In the genomic region with DNA sequence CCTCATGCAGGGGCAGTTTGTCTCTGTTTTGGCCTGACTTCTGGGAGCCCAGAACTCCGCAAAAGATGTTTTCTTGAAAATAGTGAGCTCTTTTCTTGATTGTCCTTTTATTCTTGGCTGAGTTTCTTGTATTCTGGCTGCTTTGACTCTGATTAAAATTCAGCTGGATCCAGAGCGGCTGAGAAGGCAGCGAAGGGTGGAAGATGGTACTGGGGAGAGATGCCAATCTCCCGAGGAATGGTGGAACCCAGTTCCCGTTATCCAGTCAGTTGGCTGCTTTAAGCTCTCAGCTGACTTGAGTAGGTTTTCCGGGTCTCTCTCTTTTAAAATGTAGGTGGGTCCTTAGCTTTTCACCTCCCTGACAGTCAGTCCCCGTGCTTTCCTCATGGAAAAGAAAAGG, we compare ENCODE assay signal across 21 mouse cellular contexts. TPM values are rescaled to one million over a fixed set of nuclear protein-coding genes. Genes with fewer than 3 reads are reported as not detected.
DNase-seq lines count a peak whose midpoint lies in the region; ATAC-seq lines count a peak whose summit lies in the region.
"Had no signal": no experiment of that assay in that cellular context is flagged by ENCODE, and none has a peak within 500 bp of the region (broad histone marks: within the 10 kb centered on the region; RNA-seq: fewer than 3 reads in every experiment).

No protein-coding gene starts in this region.

- H3K27me3 ChIP-seq in forebrain, embryonic 16.5 days (replicated peaks; ENCODE audit: control insufficient read depth, insufficient read depth, low read length): 0 out of 2 replicates have a peak, but pooled peaks cover 2% of the 10 kb centered on the region
- peaks cover 18% of the 10 kb centered on the region; the same call in 1 of the 2 replicates for H3K27me3 ChIP-seq in forebrain, embryonic 13.5 days
- no peaks in the 10 kb centered on the region for H3K27me3 ChIP-seq in kidney, embryonic 15.5 days
- H3K27me3 ChIP-seq in neural tube, embryonic 15.5 days (replicated peaks): no peaks in the 10 kb centered on the region
- H3K27me3 ChIP-seq: heart, embryonic 12.5 days; limb, embryonic 15.5 days had no signal

- DNase-seq in cerebellum, adult 11-12 months: peak; percentile 16
- DNase-seq in kidney, adult 9 months: peak; percentile 31
- no peak for DNase-seq in neural tube, embryonic 10.5 days (ENCODE audit: extremely low spot score, low spot score)
- DNase-seq: adrenal gland, adult 2 months; gastrocnemius, postnatal 10 days; heart, adult 11 months; heart, postnatal 14 days; kidney, adult 11 months; kidney, postnatal 25 days; liver, postnatal 0 days; lung, postnatal 10 days; right cerebral cortex, postnatal 4 days had no signal

- no peak overlapping the region for H3K4me2 ChIP-seq in forebrain, embryonic 16.5 days (ENCODE audit: low read length)
- H3K4me2 ChIP-seq in forebrain, embryonic 13.5 days: no peak overlapping the region
- no peak overlapping the region for H3K4me2 ChIP-seq in kidney, embryonic 15.5 days
- H3K4me2 ChIP-seq in neural tube, embryonic 15.5 days: no peak overlapping the region
- H3K4me2 ChIP-seq: heart, embryonic 12.5 days; limb, embryonic 15.5 days; midbrain, embryonic 12.5 days had no signal

- ATAC-seq in cerebellum, adult (ENCODE audit: insufficient number of reproducible peaks, low FRiP score, low TSS enrichment): no peak
- ATAC-seq in forebrain, embryonic 16.5 days: peak; percentile 53; the same call in 1 of the 2 replicates
- no peak for ATAC-seq in forebrain, embryonic 13.5 days
- no peak for ATAC-seq in kidney, embryonic 15.5 days (replicated peaks; ENCODE audit: low FRiP score)
- no peak for ATAC-seq in neural tube, embryonic 15.5 days (ENCODE audit: low FRiP score)
- ATAC-seq: liver, postnatal 0 days had no signal

- no peaks in the 10 kb centered on the region for H3K36me3 ChIP-seq in forebrain, embryonic 16.5 days (ENCODE audit: control insufficient read depth, insufficient read depth)
- H3K36me3 ChIP-seq in forebrain, embryonic 13.5 days (ENCODE audit: poor library complexity, severe bottlenecking): no peaks in the 10 kb centered on the region
- H3K36me3 ChIP-seq in kidney, embryonic 15.5 days: no peaks in the 10 kb centered on the region
- no peaks in the 10 kb centered on the region for H3K36me3 ChIP-seq in neural tube, embryonic 15.5 days
- H3K36me3 ChIP-seq: heart, embryonic 12.5 days; limb, embryonic 15.5 days; midbrain, embryonic 12.5 days had no signal

- 56% methylated on average over 7 of the region's 7 CpGs for WGBS in forebrain, embryonic 16.5 days
- 80% methylated on average over 7 of the region's 7 CpGs for WGBS in forebrain, embryonic 13.5 days
- WGBS in kidney, embryonic 15.5 days: 73% methylated on average over 7 of the region's 7 CpGs
- 69% methylated on average over 7 of the region's 7 CpGs for WGBS in neural tube, embryonic 15.5 days

- no peak overlapping the region for H3K27ac ChIP-seq in forebrain, embryonic 16.5 days (ENCODE audit: low read length)
- H3K27ac ChIP-seq in forebrain, embryonic 13.5 days: no peak overlapping the region
- H3K27ac ChIP-seq in kidney, embryonic 15.5 days: no peak overlapping the region
- peak overlapping the region; percentile 28; the same call in 1 of the 2 replicates for H3K27ac ChIP-seq in neural tube, embryonic 15.5 days (replicated peaks)
- H3K27ac ChIP-seq: limb, embryonic 15.5 days; midbrain, embryonic 12.5 days had no signal

- no peak overlapping the region for H3K4me3 ChIP-seq in forebrain, embryonic 16.5 days (replicated peaks; ENCODE audit: low read length)
- no peak overlapping the region for H3K4me3 ChIP-seq in forebrain, embryonic 13.5 days
- no peak overlapping the region for H3K4me3 ChIP-seq in kidney, embryonic 15.5 days (replicated peaks)
- H3K4me3 ChIP-seq in neural tube, embryonic 15.5 days (replicated peaks): no peak overlapping the region
- H3K4me3 ChIP-seq: erythroblast, embryonic 14.5 days; heart, embryonic 12.5 days; limb, embryonic 15.5 days; midbrain, embryonic 12.5 days had no signal

- H3K9ac ChIP-seq in forebrain, embryonic 16.5 days (replicated peaks; ENCODE audit: low read depth, low read length): no peak overlapping the region
- no peak overlapping the region for H3K9ac ChIP-seq in forebrain, embryonic 13.5 days
- H3K9ac ChIP-seq in kidney, embryonic 15.5 days: no peak overlapping the region
- no peak overlapping the region for H3K9ac ChIP-seq in neural tube, embryonic 15.5 days (replicated peaks)
- H3K9ac ChIP-seq: heart, embryonic 12.5 days; limb, embryonic 15.5 days; liver, postnatal 0 days; midbrain, embryonic 12.5 days had no signal

- H3K4me1 ChIP-seq in forebrain, embryonic 16.5 days (replicated peaks; ENCODE audit: control insufficient read depth, insufficient read depth, low read length): peaks cover 3% of the 10 kb centered on the region; the same call in 1 of the 2 replicates
- H3K4me1 ChIP-seq in forebrain, embryonic 13.5 days: peaks cover 6% of the 10 kb centered on the region; the same call in 1 of the 2 replicates
- peaks cover 13% of the 10 kb centered on the region for H3K4me1 ChIP-seq in kidney, embryonic 15.5 days
- H3K4me1 ChIP-seq in neural tube, embryonic 15.5 days: 0 out of 2 replicates have a peak, but pooled peaks cover 2% of the 10 kb centered on the region

- H3K9me3 ChIP-seq in forebrain, embryonic 16.5 days (ENCODE audit: control insufficient read depth, low read length): no peaks in the 10 kb centered on the region
- H3K9me3 ChIP-seq in forebrain, embryonic 13.5 days (replicated peaks): no peaks in the 10 kb centered on the region
- 0 out of 2 replicates have a peak, but pooled peaks cover 4% of the 10 kb centered on the region for H3K9me3 ChIP-seq in kidney, embryonic 15.5 days (replicated peaks)
- no peaks in the 10 kb centered on the region for H3K9me3 ChIP-seq in neural tube, embryonic 15.5 days (replicated peaks)
- H3K9me3 ChIP-seq: limb, embryonic 15.5 days; midbrain, embryonic 12.5 days had no signal

RNA-seq across cellular contexts. Expression of a gene that starts 47.9 kb away (rescaled TPM):
- polyA plus RNA-seq in forebrain, embryonic 16.5 days (2015; fragmentation: Nextera tagmentation; extraction: Ambion mirVana): 16.9 and 17.4 TPM in 2 replicates
- polyA plus RNA-seq in forebrain, embryonic 13.5 days (2015; fragmentation: Nextera tagmentation; extraction: Ambion mirVana): 14.2 and 16.3 TPM in 2 replicates
- 9.4 and 9.5 TPM in 2 replicates for polyA plus RNA-seq in kidney, embryonic 15.5 days (2015; fragmentation: Nextera tagmentation; extraction: Ambion mirVana)
- 13.1 and 13.3 TPM in 2 replicates for polyA plus RNA-seq in neural tube, embryonic 15.5 days (2015; fragmentation: Nextera tagmentation; extraction: Ambion mirVana)
- polyA plus RNA-seq: erythroblast, embryonic 14.5 days had no signal
